Mouse (Mus musculus): ENCODE measurements around the gene Madcam1. TPM values are rescaled to one million over a fixed set of nuclear protein-coding genes. Genes with fewer than 3 reads are reported as not detected.

Madcam1 gene
- polyA plus RNA-seq, 1 experiment = not detected

Other genes with a start within 250 kb of the Madcam1 start
- gene Vmn2r83, start 195.8 kb upstream of the Madcam1 start, polyA plus RNA-seq (2012; ENCODE audit: insufficient read depth, insufficient read length, missing spikeins) = not detected in 2 replicates
- 3.9 and 4.3 TPM in 2 replicates for gene Plpp2, start 130.8 kb upstream of the Madcam1 start, polyA plus RNA-seq (2012; ENCODE audit: insufficient read depth, insufficient read length, missing spikeins)
- 6.1 and 8.5 TPM in 2 replicates for gene Mier2, start 109.4 kb upstream of the Madcam1 start, polyA plus RNA-seq (2012; ENCODE audit: insufficient read depth, insufficient read length, missing spikeins)
- gene Theg, start 77.2 kb upstream of the Madcam1 start, polyA plus RNA-seq (2012; ENCODE audit: insufficient read depth, insufficient read length, missing spikeins) = not detected in 2 replicates
- gene C2cd4c, start 50.5 kb upstream of the Madcam1 start, polyA plus RNA-seq (2012; ENCODE audit: insufficient read depth, insufficient read length, missing spikeins) = 0.48 TPM in 1 of 2 replicates, not detected in the other
- gene Shc2, start 26.6 kb upstream of the Madcam1 start, polyA plus RNA-seq (2012; ENCODE audit: insufficient read depth, insufficient read length, missing spikeins) = 0.92 and 1.7 TPM in 2 replicates
- gene Odf3l2, start 18.8 kb upstream of the Madcam1 start, polyA plus RNA-seq (2012; ENCODE audit: insufficient read depth, insufficient read length, missing spikeins) = 1.2 TPM in 1 of 2 replicates, not detected in the other
- gene Tpgs1, start 4.8 kb downstream of the Madcam1 start, polyA plus RNA-seq (2012; ENCODE audit: insufficient read depth, insufficient read length, missing spikeins) = 17.0 and 17.6 TPM in 2 replicates
- 181 and 274 TPM in 2 replicates for gene Cdc34, start 17.6 kb downstream of the Madcam1 start, polyA plus RNA-seq (2012; ENCODE audit: insufficient read depth, insufficient read length, missing spikeins)
- not detected in 2 replicates for gene Gzmm, start 24.5 kb downstream of the Madcam1 start, polyA plus RNA-seq (2012; ENCODE audit: insufficient read depth, insufficient read length, missing spikeins)
- 495 and 669 TPM in 2 replicates for gene Bsg, start 39.9 kb downstream of the Madcam1 start, polyA plus RNA-seq (2012; ENCODE audit: insufficient read depth, insufficient read length, missing spikeins)
- gene Hcn2, start 52.1 kb downstream of the Madcam1 start, polyA plus RNA-seq (2012; ENCODE audit: insufficient read depth, insufficient read length, missing spikeins) = 0.52 TPM in 1 of 2 replicates, not detected in the other
- 20.1 and 32.1 TPM in 2 replicates for gene Polrmt, start 82.0 kb downstream of the Madcam1 start, polyA plus RNA-seq (2012; ENCODE audit: insufficient read depth, insufficient read length, missing spikeins)
- not detected in 2 replicates for gene Fgf22, start 90.5 kb downstream of the Madcam1 start, polyA plus RNA-seq (2012; ENCODE audit: insufficient read depth, insufficient read length, missing spikeins)
- 23.3 and 27.2 TPM in 2 replicates for gene Rnf126, start 102.4 kb downstream of the Madcam1 start, polyA plus RNA-seq (2012; ENCODE audit: insufficient read depth, insufficient read length, missing spikeins)
- gene Fstl3, start 112.7 kb downstream of the Madcam1 start, polyA plus RNA-seq (2012; ENCODE audit: insufficient read depth, insufficient read length, missing spikeins) = 0.96 and 1.3 TPM in 2 replicates
- not detected in 2 replicates for gene Prss57, start 126.4 kb downstream of the Madcam1 start, polyA plus RNA-seq (2012; ENCODE audit: insufficient read depth, insufficient read length, missing spikeins)
- gene Palm, start 129.0 kb downstream of the Madcam1 start, polyA plus RNA-seq (2012; ENCODE audit: insufficient read depth, insufficient read length, missing spikeins) = 12.4 and 18.7 TPM in 2 replicates
- not detected in 2 replicates for gene Misp, start 156.4 kb downstream of the Madcam1 start, polyA plus RNA-seq (2012; ENCODE audit: insufficient read depth, insufficient read length, missing spikeins)
- 45.6 and 50.5 TPM in 2 replicates for gene Ptbp1, start 189.9 kb downstream of the Madcam1 start, polyA plus RNA-seq (2012; ENCODE audit: insufficient read depth, insufficient read length, missing spikeins)
- 1.4 and 1.7 TPM in 2 replicates for gene Prtn3, start 209.9 kb downstream of the Madcam1 start, polyA plus RNA-seq (2012; ENCODE audit: insufficient read depth, insufficient read length, missing spikeins)
- gene Plppr3, start 210.1 kb downstream of the Madcam1 start, polyA plus RNA-seq (2012; ENCODE audit: insufficient read depth, insufficient read length, missing spikeins) = 1.3 TPM in 1 of 2 replicates, not detected in the other
- gene Elane, start 221.7 kb downstream of the Madcam1 start, polyA plus RNA-seq (2012; ENCODE audit: insufficient read depth, insufficient read length, missing spikeins) = not detected in 2 replicates
- 1,172 and 3,758 TPM in 2 replicates for gene Cfd, start 226.3 kb downstream of the Madcam1 start, polyA plus RNA-seq (2012; ENCODE audit: insufficient read depth, insufficient read length, missing spikeins)
- 11.2 and 12.9 TPM in 2 replicates for gene Med16, start 244.4 kb downstream of the Madcam1 start, polyA plus RNA-seq (2012; ENCODE audit: insufficient read depth, insufficient read length, missing spikeins)
- not detected in 2 replicates for gene Gm26602, start 246.3 kb downstream of the Madcam1 start, polyA plus RNA-seq (2012; ENCODE audit: insufficient read depth, insufficient read length, missing spikeins)